9 mouse cellular contexts compared by ENCODE assay signal in genomic region chr9:66988888-66989414, GRCm38 (mm10). TPM values are rescaled to one million over a fixed set of nuclear protein-coding genes. Genes with fewer than 3 reads are reported as not detected.
DNase-seq lines count a peak whose midpoint lies in the region; ATAC-seq and TF ChIP-seq lines count a peak whose summit lies in the region.
"Had no signal": no experiment of that assay in that cellular context is flagged by ENCODE, and none has a peak within 500 bp of the region (broad histone marks: within the 10 kb centered on the region; RNA-seq: fewer than 3 reads in every experiment).

No protein-coding gene starts in this region.

- TF ChIP-seq CTCF in bone marrow macrophage, adult 2 months (IDR thresholded peaks at IDR 0.05; ENCODE audit: low read depth, low read length): no peak

- no peak overlapping the region for H3K4me2 ChIP-seq in embryonic facial prominence, embryonic 12.5 days (replicated peaks)
- H3K4me2 ChIP-seq in liver, embryonic 15.5 days: peak overlapping the region; percentile 60

- WGBS in embryonic facial prominence, embryonic 12.5 days: 49% methylated on average over 6 of the region's 6 CpGs
- 67% methylated on average over 6 of the region's 6 CpGs for WGBS in embryonic facial prominence, embryonic 10.5 days
- WGBS in liver, embryonic 15.5 days (ENCODE audit: insufficient replicate concordance): 39% methylated on average over 6 of the region's 6 CpGs

- no peak for TF ChIP-seq POLR2A in bone marrow macrophage, adult 2 months (IDR thresholded peaks at IDR 0.05; ENCODE audit: borderline replicate concordance, low read depth, low read length)

- H3K9ac ChIP-seq in embryonic facial prominence, embryonic 12.5 days: no peak overlapping the region
- H3K9ac ChIP-seq in liver, embryonic 15.5 days: peak overlapping the region; percentile 12; the same call in 1 of the 2 replicates

- ATAC-seq in embryonic facial prominence, embryonic 12.5 days (ENCODE audit: insufficient number of reproducible peaks, insufficient read depth, low FRiP score, low TSS enrichment): no peak
- no peak for ATAC-seq in liver, embryonic 15.5 days (ENCODE audit: insufficient read depth)

- H3K4me1 ChIP-seq in embryonic facial prominence, embryonic 12.5 days: peaks cover 22% of the 10 kb centered on the region; the same call in 1 of the 2 replicates
- peaks cover 35% of the 10 kb centered on the region for H3K4me1 ChIP-seq in embryonic facial prominence, embryonic 10.5 days
- H3K4me1 ChIP-seq in bone marrow macrophage, adult 2 months (ENCODE audit: control insufficient read depth, insufficient read depth, low read length): peaks cover 45% of the 10 kb centered on the region
- peaks cover 59% of the 10 kb centered on the region for H3K4me1 ChIP-seq in liver, embryonic 15.5 days (replicated peaks)

- H3K9me3 ChIP-seq in embryonic facial prominence, embryonic 12.5 days: no peaks in the 10 kb centered on the region
- H3K9me3 ChIP-seq in embryonic facial prominence, embryonic 10.5 days: no peaks in the 10 kb centered on the region
- H3K9me3 ChIP-seq in liver, embryonic 15.5 days (replicated peaks): no peaks in the 10 kb centered on the region

- H3K27ac ChIP-seq in embryonic facial prominence, embryonic 12.5 days: peak overlapping the region; percentile 77
- H3K27ac ChIP-seq in embryonic facial prominence, embryonic 10.5 days (replicated peaks): no peak overlapping the region
- H3K27ac ChIP-seq in bone marrow macrophage, adult 2 months (ENCODE audit: insufficient read depth, low read depth, low read length): peak overlapping the region; percentile 71
- H3K27ac ChIP-seq in liver, embryonic 15.5 days (replicated peaks): peak overlapping the region; percentile 76

- no peaks in the 10 kb centered on the region for H3K36me3 ChIP-seq in embryonic facial prominence, embryonic 12.5 days
- no peaks in the 10 kb centered on the region for H3K36me3 ChIP-seq in embryonic facial prominence, embryonic 10.5 days (replicated peaks)
- H3K36me3 ChIP-seq in liver, embryonic 15.5 days (replicated peaks): no peaks in the 10 kb centered on the region

- DNase-seq in embryonic facial prominence, embryonic 10.5 days (ENCODE audit: low spot score): no peak
- DNase-seq in kidney, adult 11 months: peak; percentile 66
- no peak for DNase-seq in cerebellum, adult 11 months
- DNase-seq in embryo, embryonic 11 days: no peak
- DNase-seq in layer of hippocampus, adult 18-20 months (ENCODE audit: low spot score in 2 of 2): no peak

- no peaks in the 10 kb centered on the region for H3K27me3 ChIP-seq in embryonic facial prominence, embryonic 12.5 days
- H3K27me3 ChIP-seq in embryonic facial prominence, embryonic 10.5 days (replicated peaks; ENCODE audit: low read depth, poor library complexity, severe bottlenecking): no peaks in the 10 kb centered on the region
- peaks cover 11% of the 10 kb centered on the region; the same call in 1 of the 2 replicates for H3K27me3 ChIP-seq in liver, embryonic 15.5 days
- H3K27me3 ChIP-seq: CH12.LX had no signal

- H3K4me3 ChIP-seq in embryonic facial prominence, embryonic 12.5 days: no peak overlapping the region
- no peak overlapping the region for H3K4me3 ChIP-seq in embryonic facial prominence, embryonic 10.5 days
- peak overlapping the region; percentile 9 for H3K4me3 ChIP-seq in bone marrow macrophage, adult 2 months (ENCODE audit: insufficient read depth, low read length)
- H3K4me3 ChIP-seq in liver, embryonic 15.5 days (replicated peaks): peak overlapping the region; percentile 36

RNA-seq across cellular contexts. Expression of gene Lactb, which starts 13.7 kb away (rescaled TPM):
- polyA plus RNA-seq in embryonic facial prominence, embryonic 12.5 days (2016; fragmentation: Nextera tagmentation; extraction: Ambion mirVana): 10.2 and 10.7 TPM in 2 replicates
- polyA plus RNA-seq in embryonic facial prominence, embryonic 10.5 days (2016; fragmentation: Nextera tagmentation; extraction: Ambion mirVana): 9.0 and 9.8 TPM in 2 replicates
- polyA plus RNA-seq in bone marrow macrophage, adult 2 months (2012; ENCODE audit: insufficient read depth, insufficient read length, missing spikeins): 19.6 and 22.9 TPM in 2 replicates
- polyA plus RNA-seq in liver, embryonic 15.5 days (2015; fragmentation: Nextera tagmentation; extraction: Ambion mirVana): 4.7 and 4.8 TPM in 2 replicates
- 10 to 100 TPM; 14.8 to 16.6 TPM for total RNA-seq in layer of hippocampus, adult 18-20 months (2021)

RNA-seq across cellular contexts. Expression of gene Rps27l, which starts 43.1 kb away (rescaled TPM):
- polyA plus RNA-seq in embryonic facial prominence, embryonic 12.5 days (2016; fragmentation: Nextera tagmentation; extraction: Ambion mirVana): 620 and 633 TPM in 2 replicates
- 777 and 806 TPM in 2 replicates for polyA plus RNA-seq in embryonic facial prominence, embryonic 10.5 days (2016; fragmentation: Nextera tagmentation; extraction: Ambion mirVana)
- 256 and 349 TPM in 2 replicates for polyA plus RNA-seq in bone marrow macrophage, adult 2 months (2012; ENCODE audit: insufficient read depth, insufficient read length, missing spikeins)
- 368 and 453 TPM in 2 replicates for polyA plus RNA-seq in liver, embryonic 15.5 days (2015; fragmentation: Nextera tagmentation; extraction: Ambion mirVana)
- total RNA-seq in layer of hippocampus, adult 18-20 months (2021): 10 to 100 TPM; 35.9 to 39.4 TPM

Comparison
In these comparisons a context has a peak if more than half of its experiments do, and no peak if none do; other contexts are left out.
1. H3K4me3 ChIP-seq: peak in bone marrow macrophage, adult 2 months (single experiment) and liver, embryonic 15.5 days (single experiment); none in embryonic facial prominence, embryonic 12.5 days (single experiment) and embryonic facial prominence, embryonic 10.5 days (single experiment).